Mouse (Mus musculus): Measurements from ENCODE around the gene Cnnm4.

DNA sequence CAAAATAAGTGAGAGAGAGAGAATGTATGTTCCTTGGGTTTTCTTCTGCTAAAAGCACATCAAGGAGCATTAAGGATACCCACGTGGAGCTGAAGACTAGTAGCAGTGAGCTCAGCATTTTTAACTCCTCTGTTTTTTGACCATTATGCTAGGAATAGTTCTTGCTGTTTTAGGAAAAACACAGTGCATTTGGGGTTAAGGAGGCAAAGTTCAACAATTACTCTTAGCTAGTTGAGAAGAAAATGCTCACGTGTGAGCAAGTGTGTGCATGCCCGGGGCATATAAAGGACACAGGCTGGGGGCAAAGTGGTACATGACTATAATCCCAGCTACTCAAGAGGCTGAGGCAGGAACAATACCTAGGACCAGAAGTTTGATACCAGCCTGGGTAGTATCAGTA lies 37.8 kb upstream of the Cnnm4 start:
- TF ChIP-seq CTCF (conservative IDR thresholded peaks at IDR 0.05; ENCODE audit: insufficient read depth, insufficient read length, low read depth, low read length) (no peak), POLR2A (IDR thresholded peaks at IDR 0.05; ENCODE audit: low read depth, low read length) (no peak)
